Mouse (Mus musculus) brain, embryonic 14.5 days (tissue): ENCODE results near the gene Men1. TPM values are rescaled to one million over a fixed set of nuclear protein-coding genes. Genes with fewer than 3 reads are reported as not detected.

ENCODE experiments used
- DNase-seq: peaks from one replicate; pipeline ENCODE4 v3.0.0-alpha.2; 2011; ENCODE audit warnings: low read depth
- CTCF ChIP-seq: fragments of 200-500 bp; IDR thresholded peaks from 2 replicates; pipeline ENCODE4 v1.5.1; 2012; ENCODE audit warnings: inconsistent platforms, mild to moderate bottlenecking, moderate library complexity, borderline replicate concordance; ENCODE audit not compliant: insufficient read depth, insufficient read length; ENCODE audit errors: extremely low read depth
- POLR2A ChIP-seq: fragments of 200-500 bp; IDR thresholded peaks from 2 replicates; pipeline ENCODE4 v1.6.1; 2012; ENCODE audit warnings: mild to moderate bottlenecking, inconsistent platforms, borderline replicate concordance; ENCODE audit not compliant: poor library complexity, insufficient read depth, insufficient read length, severe bottlenecking; ENCODE audit errors: extremely low read depth
- polyA plus RNA-seq: library from polyadenylated mRNA; depleted of rRNA; stranded (reverse); fragments of >200 nt; gene quantifications from 2 replicates; pipeline ENCODE4 v1.2.3, GENCODE M21; 2012; rRNA removed

Men1 gene
- polyA plus RNA-seq, 1 experiment: 105 TPM

GRCm38 (mm10) chr19:6389803-6390202, 55.0 kb downstream of the Men1 start:
- no peak for DNase-seq
- TF ChIP-seq CTCF: no peak
- no peak for TF ChIP-seq POLR2A

GRCm38 (mm10) chr19:6390251-6390650, 55.5 kb downstream of the Men1 start:
- TF ChIP-seq POLR2A (no peak), CTCF (no peak)
- DNase-seq: no peak

Other genes starting within 250 kb of the Men1 start
- 9.7 and 16.3 TPM in 2 replicates for gene Cdca5, start 250.0 kb upstream of the Men1 start, polyA plus RNA-seq
- gene AC131692.1, start 240.6 kb upstream of the Men1 start, polyA plus RNA-seq: 0.15 and 0.25 TPM in 2 replicates
- gene Naaladl1, start 229.2 kb upstream of the Men1 start, polyA plus RNA-seq: 1.1 and 2.0 TPM in 2 replicates
- gene Sac3d1, start 216.3 kb upstream of the Men1 start, polyA plus RNA-seq: 47.3 and 66.2 TPM in 2 replicates
- gene Snx15, start 206.7 kb upstream of the Men1 start, polyA plus RNA-seq: 52.3 and 52.4 TPM in 2 replicates
- 0.05 TPM in 2 replicates for gene Batf2, start 194.0 kb upstream of the Men1 start, polyA plus RNA-seq
- 109 and 144 TPM in 2 replicates for gene Arl2, start 193.4 kb upstream of the Men1 start, polyA plus RNA-seq
- gene Majin, start 150.6 kb upstream of the Men1 start, polyA plus RNA-seq: 0.05 TPM in 1 of 2 replicates, not detected in the other
- gene Gpha2, start 108.6 kb upstream of the Men1 start, polyA plus RNA-seq: 0.22 TPM in 1 of 2 replicates, not detected in the other
- gene Ppp2r5b, start 99.1 kb upstream of the Men1 start, polyA plus RNA-seq: 121 and 133 TPM in 2 replicates
- gene Atg2a, start 93.3 kb upstream of the Men1 start, polyA plus RNA-seq: 21.8 and 28.9 TPM in 2 replicates
- 200 and 212 TPM in 2 replicates for gene Ehd1, start 58.3 kb upstream of the Men1 start, polyA plus RNA-seq
- 4.4 and 6.5 TPM in 2 replicates for gene Cdc42bpg, start 28.5 kb upstream of the Men1 start, polyA plus RNA-seq
- gene Map4k2, start 6.2 kb downstream of the Men1 start, polyA plus RNA-seq: 110 and 154 TPM in 2 replicates
- 147 and 220 TPM in 2 replicates for gene Sf1, start 28.7 kb downstream of the Men1 start, polyA plus RNA-seq
- 2.1 and 2.9 TPM in 2 replicates for gene Pygm, start 49.4 kb downstream of the Men1 start, polyA plus RNA-seq
- gene Rasgrp2, start 64.4 kb downstream of the Men1 start, polyA plus RNA-seq: 46.0 and 53.1 TPM in 2 replicates
- 159 and 311 TPM in 2 replicates for gene Nrxn2, start 83.8 kb downstream of the Men1 start, polyA plus RNA-seq
- not detected in 2 replicates for gene Slc22a12, start 208.1 kb downstream of the Men1 start, polyA plus RNA-seq